Mouse (Mus musculus): ENCODE results near the gene Ranbp6. TPM values are rescaled to one million over a fixed set of nuclear protein-coding genes. Genes with fewer than 3 reads are reported as not detected.

Gene Ranbp6
- polyA plus RNA-seq, 1 experiment from 2014 or later = 16.2 TPM

DNA sequence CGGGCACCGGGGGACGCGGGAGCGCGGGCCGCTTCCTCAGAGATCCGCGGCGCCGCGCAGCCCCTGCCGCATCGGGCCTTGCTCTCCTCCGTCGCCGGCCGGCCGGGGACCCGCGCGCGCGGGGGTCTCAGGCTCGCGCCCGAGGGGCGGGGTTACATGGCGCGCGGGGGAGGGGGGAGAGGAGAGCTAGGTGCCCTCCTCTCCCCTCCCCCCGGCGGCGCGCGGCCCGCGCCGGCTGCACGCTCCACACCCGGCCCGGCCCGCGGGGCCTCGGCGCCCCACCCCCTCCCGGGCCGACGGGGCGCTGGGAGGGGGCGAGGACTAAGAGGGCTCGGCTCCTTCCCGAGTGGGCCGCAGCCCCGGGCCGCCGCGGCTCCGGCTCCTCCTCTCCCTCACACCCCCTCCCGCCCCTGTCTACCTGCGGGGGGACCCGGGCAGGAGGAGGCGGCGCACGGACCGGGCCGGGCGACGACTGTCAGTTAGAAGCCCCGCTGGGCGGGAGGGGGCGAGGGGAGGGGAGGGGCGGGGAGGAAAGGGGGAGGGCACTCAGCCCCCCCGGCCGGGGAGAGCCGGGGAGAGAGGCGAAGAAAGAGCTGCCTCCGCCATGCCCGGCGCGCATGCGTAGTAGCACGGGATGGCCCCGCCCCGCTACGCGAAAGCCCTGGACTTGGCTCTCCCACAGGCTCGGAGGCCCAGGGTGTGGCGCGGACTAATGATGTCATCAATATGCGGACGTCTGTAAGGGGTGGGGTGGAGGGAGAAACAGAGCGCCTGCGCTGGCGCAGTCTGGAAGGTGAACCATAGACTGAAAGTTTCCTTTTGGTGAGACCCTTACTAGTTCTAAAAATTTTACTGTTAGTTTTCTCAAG is 6.6 kb downstream of the Ranbp6 start, which contains the start of gene 9930021J03Rik:
Gene 9930021J03Rik, minus strand, starts transcription at position 73 of the 869 bp plus-strand sequence.
- ATAC-seq (ENCODE audit: insufficient number of reproducible peaks, low FRiP score, low TSS enrichment, low read depth) = peak; percentile 94
- Histone ChIP-seq H3K4me2 (replicated peaks) (peak within 1 kb of the TSS; percentile 72), H3K9me3 (replicated peaks) (no peaks in the 10 kb centered on the region), H3K4me3 (replicated peaks) (peak within 1 kb of the TSS; percentile 74), H3K4me1 (peaks cover 9% of the 10 kb centered on the region), H3K27me3 (no peaks in the 10 kb centered on the region), H3K27ac (replicated peaks) (peak within 1 kb of the TSS; percentile 95), H3K9ac (peak within 1 kb of the TSS; percentile 74), H3K36me3 (peaks cover 21% of the 10 kb centered on the region)
- WGBS = under 1% methylated on average over 58 of the region's 95 CpGs

DNA sequence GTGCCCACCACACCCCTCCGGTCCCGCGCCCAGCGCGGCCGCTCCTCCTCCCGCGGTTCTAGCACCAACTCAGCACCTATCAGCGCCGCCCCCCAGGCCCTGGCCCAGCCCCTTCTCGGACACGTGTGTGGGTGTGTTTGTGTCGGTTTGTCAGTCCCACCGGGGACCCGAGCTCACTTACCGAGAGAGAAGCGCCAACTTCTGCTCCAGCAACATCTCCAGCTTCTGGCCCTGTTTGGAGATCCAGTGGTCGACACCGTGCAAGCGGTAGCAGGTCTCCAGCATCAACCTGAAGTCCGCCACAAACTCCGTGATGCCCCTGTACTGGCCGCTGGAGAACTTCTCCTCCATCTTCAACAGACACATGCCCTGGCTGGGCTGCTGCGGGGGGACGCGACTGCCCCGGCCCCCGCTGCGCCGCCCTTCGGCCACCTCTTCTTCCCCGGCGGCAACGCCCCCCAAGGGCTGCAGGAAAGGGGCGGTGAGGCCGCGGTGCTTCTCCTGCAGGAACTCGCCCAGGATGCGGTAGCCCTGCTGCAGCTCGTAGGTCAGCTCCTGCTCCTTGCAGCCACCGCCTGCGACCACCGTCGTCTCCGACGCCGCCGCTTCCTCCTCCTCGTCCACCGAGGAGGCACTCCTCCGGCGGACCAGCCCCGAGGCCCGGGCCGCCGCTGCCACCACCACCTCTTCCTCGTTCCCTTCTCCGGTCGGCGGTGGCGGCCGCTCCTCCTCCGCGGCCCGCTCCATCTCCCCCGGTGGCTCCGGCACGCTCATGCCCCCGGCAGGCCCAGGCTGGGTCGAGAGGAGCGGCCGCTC is 7.5 kb downstream of the Ranbp6 start:
- Histone ChIP-seq H3K9ac (peak overlapping the region; percentile 74), H3K36me3 (peaks cover 15% of the 10 kb centered on the region; the same call in 1 of the 2 replicates), H3K27ac (replicated peaks) (peak overlapping the region; percentile 95), H3K9me3 (replicated peaks) (no peaks in the 10 kb centered on the region), H3K4me1 (peaks cover 9% of the 10 kb centered on the region), H3K27me3 (no peaks in the 10 kb centered on the region), H3K4me3 (replicated peaks) (peak overlapping the region; percentile 74), H3K4me2 (replicated peaks) (peak overlapping the region; percentile 72)
- WGBS = under 1% methylated on average over 69 of the region's 72 CpGs
- ATAC-seq (ENCODE audit: insufficient number of reproducible peaks, low FRiP score, low TSS enrichment, low read depth) = no peak; the same call in 1 of the 2 replicates

DNA sequence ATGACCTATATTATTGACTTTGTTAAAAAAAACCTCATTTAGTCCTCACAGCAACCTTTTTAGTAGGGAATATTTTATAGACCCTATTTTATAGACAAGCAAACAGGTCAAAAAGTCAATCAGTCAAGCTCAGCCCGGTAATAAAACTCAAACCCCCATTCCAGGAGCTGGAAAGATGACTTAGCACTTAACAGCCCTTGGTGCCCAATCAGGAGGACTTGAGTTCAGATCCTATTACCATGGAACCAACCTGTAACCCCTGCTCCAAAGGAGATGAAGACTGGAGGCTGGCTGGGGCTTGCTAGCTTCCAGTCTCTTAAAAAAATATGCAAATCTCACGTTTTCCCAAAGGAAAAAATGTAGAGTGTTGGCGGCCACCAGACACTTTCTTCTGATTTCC is 8.8 kb downstream of the Ranbp6 start:
- peaks cover 9% of the 10 kb centered on the region for H3K4me1 ChIP-seq
- peak overlapping the region; percentile 48 for H3K4me2 ChIP-seq (replicated peaks)
- no peak for ATAC-seq (ENCODE audit: insufficient number of reproducible peaks, low FRiP score, low TSS enrichment, low read depth)
- peak overlapping the region; percentile 20; the same call in 1 of the 2 replicates for H3K4me3 ChIP-seq (replicated peaks)
- no peaks in the 10 kb centered on the region for H3K9me3 ChIP-seq (replicated peaks)
- no peaks in the 10 kb centered on the region for H3K27me3 ChIP-seq
- WGBS = 38% methylated on average over 3 of the region's 3 CpGs
- H3K27ac ChIP-seq (replicated peaks) = no peak overlapping the region
- peaks cover 2% of the 10 kb centered on the region; the same call in 1 of the 2 replicates for H3K36me3 ChIP-seq
- no peak overlapping the region for H3K9ac ChIP-seq

DNA sequence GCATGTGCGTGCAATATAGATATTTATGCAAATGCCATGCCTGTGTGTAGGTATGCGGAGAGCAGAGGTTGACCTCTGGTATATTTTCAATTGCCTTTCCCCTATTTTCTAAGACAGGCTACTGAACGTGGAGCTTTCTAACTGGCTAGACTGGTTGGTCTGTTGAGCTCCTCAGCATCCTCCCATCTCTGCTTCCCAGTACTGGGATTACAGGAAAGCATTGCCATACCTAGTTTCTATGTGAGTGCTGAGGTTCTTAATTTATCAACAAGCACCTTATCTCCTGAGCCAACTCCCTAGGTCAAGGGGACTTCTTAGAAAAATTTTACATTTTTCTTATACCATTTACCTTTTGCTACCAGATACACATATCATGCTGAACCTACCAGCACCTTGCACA is 15.4 kb downstream of the Ranbp6 start:
- Histone ChIP-seq H3K9me3 (replicated peaks) (no peaks in the 10 kb centered on the region), H3K9ac (no peak overlapping the region), H3K4me1 (no peaks in the 10 kb centered on the region), H3K4me2 (replicated peaks) (no peak overlapping the region), H3K4me3 (replicated peaks) (no peak overlapping the region), H3K27ac (replicated peaks) (no peak overlapping the region), H3K27me3 (no peaks in the 10 kb centered on the region), H3K36me3 (no peaks in the 10 kb centered on the region)
- 69% methylated on average over 3 of the region's 3 CpGs for WGBS
- no peak for ATAC-seq (ENCODE audit: insufficient number of reproducible peaks, low FRiP score, low TSS enrichment, low read depth)

DNA sequence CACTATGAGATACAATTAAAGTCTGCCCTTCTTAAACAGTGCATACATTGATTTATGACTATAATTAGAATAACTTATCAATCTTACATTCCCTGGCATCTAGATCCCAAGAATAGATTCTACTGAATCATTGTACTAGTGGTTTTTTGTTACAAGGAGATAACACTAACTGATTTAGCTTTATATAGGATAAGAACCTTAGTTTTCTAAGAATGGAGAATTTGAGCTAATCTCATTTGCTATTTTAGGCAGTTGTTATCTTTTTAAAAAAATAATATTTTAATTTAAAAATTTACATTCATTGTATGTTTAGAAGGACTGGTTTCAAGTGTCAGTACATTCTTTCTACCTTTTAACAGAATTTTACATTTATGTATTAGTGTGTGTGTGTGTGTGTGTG is 24.8 kb downstream of the Ranbp6 start:
- H3K9ac ChIP-seq = no peak overlapping the region
- no peaks in the 10 kb centered on the region for H3K27me3 ChIP-seq
- H3K9me3 ChIP-seq (replicated peaks) = no peaks in the 10 kb centered on the region
- no peak overlapping the region for H3K27ac ChIP-seq (replicated peaks)
- H3K4me1 ChIP-seq = no peaks in the 10 kb centered on the region
- no peak for ATAC-seq (ENCODE audit: insufficient number of reproducible peaks, low FRiP score, low TSS enrichment, low read depth)
- no peak overlapping the region for H3K4me3 ChIP-seq (replicated peaks)
- 0 out of 2 replicates have a peak, but pooled peaks cover 7% of the 10 kb centered on the region for H3K36me3 ChIP-seq
- H3K4me2 ChIP-seq (replicated peaks) = no peak overlapping the region

DNA sequence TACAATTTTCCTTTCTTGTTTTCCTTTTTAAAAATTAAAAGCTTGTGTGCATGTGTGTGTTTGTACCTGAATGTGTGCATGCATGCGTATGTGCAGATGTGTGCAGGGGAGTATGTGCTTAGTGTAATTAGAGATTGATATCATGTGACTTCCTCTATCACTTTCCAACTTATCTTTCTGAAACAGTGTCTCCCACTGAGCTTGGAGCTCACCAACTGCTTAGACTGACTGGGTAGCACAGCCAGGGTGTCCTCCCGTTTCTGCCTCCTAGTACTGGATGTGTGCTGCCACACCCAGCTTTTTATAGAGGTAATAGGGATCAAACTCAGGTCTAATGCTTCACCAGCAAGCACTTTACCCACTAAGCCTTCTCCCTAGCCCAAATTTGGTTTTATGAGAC is 29.9 kb downstream of the Ranbp6 start:
- 93% methylated on average over 2 of the region's 2 CpGs for WGBS
- no peak overlapping the region for H3K4me2 ChIP-seq (replicated peaks)
- H3K36me3 ChIP-seq = 0 out of 2 replicates have a peak, but pooled peaks cover 7% of the 10 kb centered on the region
- H3K9me3 ChIP-seq (replicated peaks) = no peaks in the 10 kb centered on the region
- no peak overlapping the region for H3K9ac ChIP-seq
- no peak for ATAC-seq (ENCODE audit: insufficient number of reproducible peaks, low FRiP score, low TSS enrichment, low read depth)
- H3K4me1 ChIP-seq = no peaks in the 10 kb centered on the region
- no peaks in the 10 kb centered on the region for H3K27me3 ChIP-seq
- H3K27ac ChIP-seq (replicated peaks) = no peak overlapping the region
- no peak overlapping the region for H3K4me3 ChIP-seq (replicated peaks)

Other genes starting within 250 kb of the Ranbp6 start
- 20.8 and 23.4 TPM in 2 replicates for gene Ermp1, start 164.6 kb downstream of the Ranbp6 start, polyA plus RNA-seq (2015; fragmentation: Nextera tagmentation; extraction: Ambion mirVana)
- gene Mlana, start 115.2 kb downstream of the Ranbp6 start, polyA plus RNA-seq (2015; fragmentation: Nextera tagmentation; extraction: Ambion mirVana) = 4.6 and 5.4 TPM in 2 replicates
- gene 9930021J03Rik, start 7.0 kb downstream of the Ranbp6 start, polyA plus RNA-seq (2015; fragmentation: Nextera tagmentation; extraction: Ambion mirVana) = 5.6 and 5.7 TPM in 2 replicates
- gene Il33, start 112.1 kb upstream of the Ranbp6 start, polyA plus RNA-seq (2015; fragmentation: Nextera tagmentation; extraction: Ambion mirVana) = 11.0 and 18.6 TPM in 2 replicates
- gene Trpd52l3, start 190.8 kb upstream of the Ranbp6 start, polyA plus RNA-seq (2015; fragmentation: Nextera tagmentation; extraction: Ambion mirVana) = not detected in 2 replicates
- 62.2 and 65.7 TPM in 2 replicates for gene Uhrf2, start 217.5 kb upstream of the Ranbp6 start, polyA plus RNA-seq (2015; fragmentation: Nextera tagmentation; extraction: Ambion mirVana)